Comparison of ENCODE assay signal across 18 mouse cellular contexts in the genomic region with DNA sequence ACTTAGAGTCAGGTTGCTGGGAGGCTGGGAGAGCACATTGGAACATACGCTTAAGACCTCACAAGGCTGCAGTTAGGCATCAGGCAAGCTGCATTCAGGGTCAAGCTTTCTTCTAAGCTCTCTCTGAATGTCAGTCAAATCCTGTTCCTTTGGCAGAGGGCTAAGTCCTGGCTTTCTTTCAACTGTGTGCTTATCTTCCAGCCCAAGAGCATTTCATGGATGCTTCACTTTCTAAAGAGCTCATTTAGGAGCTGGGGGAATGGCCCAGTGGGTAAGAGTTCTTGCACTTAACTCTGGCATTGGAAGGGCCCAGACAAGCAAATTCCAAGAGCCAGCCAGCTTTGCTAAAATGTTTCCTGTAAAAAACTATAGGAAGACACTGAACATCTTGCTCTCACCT.
A peak's percentile ranks its signal among the peaks of the same experiment; 100 is the strongest.
DNase-seq lines count a peak whose midpoint lies in the region; ATAC-seq and TF ChIP-seq lines count a peak whose summit lies in the region.
"Had no signal": no experiment of that assay in that cellular context is flagged by ENCODE, and none has a peak within 500 bp of the region (broad histone marks: within the 10 kb centered on the region; RNA-seq: fewer than 3 reads in every experiment).

No protein-coding gene starts in this region.

- H3K27me3 ChIP-seq in liver, adult 2 months (ENCODE audit: control insufficient read depth, insufficient read depth, low read length), result no peaks in the 10 kb centered on the region
- no peaks in the 10 kb centered on the region for H3K27me3 ChIP-seq in liver, embryonic 12.5 days (replicated peaks)
- no peaks in the 10 kb centered on the region for H3K27me3 ChIP-seq in hindbrain, embryonic 13.5 days
- H3K27me3 ChIP-seq: limb, embryonic 15.5 days; midbrain, embryonic 12.5 days; neural tube, embryonic 13.5 days; stomach, embryonic 15.5 days had no signal

- H3K4me2 ChIP-seq in liver, embryonic 12.5 days, result no peak overlapping the region
- H3K4me2 ChIP-seq in hindbrain, embryonic 13.5 days, result no peak overlapping the region
- H3K4me2 ChIP-seq: limb, embryonic 15.5 days; midbrain, embryonic 12.5 days; neural tube, embryonic 13.5 days; stomach, embryonic 15.5 days had no signal

- no peak for TF ChIP-seq CTCF in liver, adult 2 months (IDR thresholded peaks at IDR 0.05; ENCODE audit: low read depth, low read length)

- no peak overlapping the region for H3K4me3 ChIP-seq in liver, adult 2 months (ENCODE audit: insufficient read depth, low read depth, low read length)
- H3K4me3 ChIP-seq in liver, embryonic 12.5 days, result no peak overlapping the region
- no peak overlapping the region for H3K4me3 ChIP-seq in hindbrain, embryonic 13.5 days
- H3K4me3 ChIP-seq: limb, embryonic 15.5 days; midbrain, embryonic 12.5 days; neural tube, embryonic 13.5 days; stomach, embryonic 15.5 days had no signal

- H3K9me3 ChIP-seq in liver, embryonic 12.5 days (replicated peaks), result no peaks in the 10 kb centered on the region
- H3K9me3 ChIP-seq in hindbrain, embryonic 13.5 days, result no peaks in the 10 kb centered on the region
- H3K9me3 ChIP-seq: limb, embryonic 15.5 days; midbrain, embryonic 12.5 days; neural tube, embryonic 13.5 days; stomach, embryonic 15.5 days had no signal

- intact Hi-C loops in heart, postnatal 10 days (cut with DNase I), result loop anchor here (5.0 kb wide), 2 partner anchors 66 to 69 kb away; no protein-coding TSS in a partner anchor

- no peaks in the 10 kb centered on the region for H3K79me2 ChIP-seq in liver, adult 2 months (ENCODE audit: control insufficient read depth, insufficient read depth, low read length)

- WGBS in liver, adult 2 months, result 86% methylated on average over 1 of the region's 1 CpGs
- 75% methylated on average over 1 of the region's 1 CpGs for WGBS in liver, embryonic 12.5 days (ENCODE audit: insufficient replicate concordance)
- 85% methylated on average over 1 of the region's 1 CpGs for WGBS in hindbrain, embryonic 13.5 days

- peak overlapping the region; percentile 65 for H3K27ac ChIP-seq in liver, adult 2 months (replicated peaks; ENCODE audit: insufficient read depth, low read depth, low read length)
- H3K27ac ChIP-seq in liver, embryonic 12.5 days, result no peak overlapping the region
- H3K27ac ChIP-seq in hindbrain, embryonic 13.5 days, result no peak overlapping the region
- H3K27ac ChIP-seq: limb, embryonic 15.5 days; midbrain, embryonic 12.5 days; neural tube, embryonic 13.5 days; stomach, embryonic 15.5 days had no signal

- peaks cover 18% of the 10 kb centered on the region for H3K4me1 ChIP-seq in liver, adult 2 months (ENCODE audit: control insufficient read depth, insufficient read depth, low read length)
- H3K4me1 ChIP-seq in liver, embryonic 12.5 days, result no peaks in the 10 kb centered on the region
- H3K4me1 ChIP-seq in hindbrain, embryonic 13.5 days (replicated peaks), result no peaks in the 10 kb centered on the region
- H3K4me1 ChIP-seq: limb, embryonic 15.5 days; midbrain, embryonic 12.5 days; neural tube, embryonic 13.5 days; stomach, embryonic 15.5 days had no signal

- peak; percentile 33 to 49 for DNase-seq in cerebellum, postnatal 10 days
- DNase-seq in cerebellum, adult 11 months, result no peak
- peak; percentile 53 for DNase-seq in liver, adult 2 months (ENCODE audit: extremely low read depth, low read depth, low spot score)
- peak; percentile 72 to 76 for DNase-seq in heart, postnatal 10 days
- peak; percentile 73 for DNase-seq in lung, postnatal 25 days (ENCODE audit: low spot score)
- DNase-seq in right cerebral cortex, adult 18-20 months, result no peak
- DNase-seq: adrenal gland, postnatal 25 days; B cell, adult 2 months; cerebellum, adult 2 months; kidney, postnatal 36 days; thymus, postnatal 4 days had no signal

- no peak for TF ChIP-seq POLR2A in liver, adult 2 months (IDR thresholded peaks at IDR 0.05; ENCODE audit: extremely low read depth, insufficient read depth, low read length)

- no peaks in the 10 kb centered on the region for H3K36me3 ChIP-seq in liver, adult 2 months (ENCODE audit: control insufficient read depth, insufficient read depth, low read length)
- no peaks in the 10 kb centered on the region for H3K36me3 ChIP-seq in liver, embryonic 12.5 days
- no peaks in the 10 kb centered on the region for H3K36me3 ChIP-seq in hindbrain, embryonic 13.5 days
- H3K36me3 ChIP-seq: limb, embryonic 15.5 days; midbrain, embryonic 12.5 days; neural tube, embryonic 13.5 days; stomach, embryonic 15.5 days had no signal

- ATAC-seq in liver, embryonic 12.5 days, result no peak
- no peak for ATAC-seq in hindbrain, embryonic 13.5 days (ENCODE audit: low FRiP score)
- ATAC-seq: inflammation-experienced regulatory T-cells, adult 6 months had no signal

- no peak overlapping the region for H3K9ac ChIP-seq in liver, adult 2 months (ENCODE audit: low read depth, low read length)
- no peak overlapping the region for H3K9ac ChIP-seq in liver, embryonic 12.5 days
- H3K9ac ChIP-seq in hindbrain, embryonic 13.5 days, result no peak overlapping the region
- H3K9ac ChIP-seq: limb, embryonic 15.5 days; midbrain, embryonic 12.5 days; neural tube, embryonic 13.5 days; stomach, embryonic 15.5 days had no signal

Comparison
In these comparisons a context has a peak if more than half of its experiments do, and no peak if none do; other contexts are left out.
1. DNase-seq: peak in cerebellum, postnatal 10 days (2 of 2), liver, adult 2 months (single experiment), heart, postnatal 10 days (2 of 2) and lung, postnatal 25 days (single experiment); none in cerebellum, adult 11 months (single experiment) and right cerebral cortex, adult 18-20 months (single experiment).